Mouse (Mus musculus) cortical plate, adult 2 months (tissue): ENCODE results near the gene Vpreb3. TPM values are rescaled to one million over a fixed set of nuclear protein-coding genes. Genes with fewer than 3 reads are reported as not detected.
"Not testable (repeated sequence)": the region's sequence is repeated elsewhere in the genome, so short reads cannot be mapped to it uniquely, and the experiment has no call there.

ENCODE experiments used
- H3K27ac ChIP-seq: fragments of 200-500 bp; 2 replicates; pipeline ENCODE4 v1.5.1; 2012; ENCODE audit warnings: low read length, control low read depth, inconsistent platforms; ENCODE audit not compliant: insufficient read depth
- H3K4me1 ChIP-seq: fragments of 200-500 bp; 2 replicates; pipeline ENCODE4 v1.6.1; 2011; ENCODE audit warnings: low read length; ENCODE audit not compliant: control insufficient read depth, insufficient read depth
- H3K4me3 ChIP-seq: fragments of 200-500 bp; 2 replicates; pipeline ENCODE4 v1.5.1; 2011; ENCODE audit warnings: mild to moderate bottlenecking, low read length, control low read depth; ENCODE audit not compliant: insufficient read depth
- CTCF ChIP-seq: fragments of 200-500 bp; IDR thresholded peaks from 2 replicates; pipeline ENCODE4 v1.5.1; 2011; ENCODE audit warnings: mild to moderate bottlenecking, control low read depth, low read length; ENCODE audit not compliant: insufficient read depth; ENCODE audit errors: extremely low read depth
- POLR2A ChIP-seq: fragments of 200-500 bp; IDR thresholded peaks from 2 replicates; pipeline ENCODE4 v1.6.1; 2011; ENCODE audit warnings: mild to moderate bottlenecking, low read length, control low read depth; ENCODE audit not compliant: insufficient read depth; ENCODE audit errors: extremely low read depth
- polyA plus RNA-seq: library from polyadenylated mRNA; depleted of rRNA; stranded (reverse); fragments of >200 nt; gene quantifications from 2 replicates; pipeline ENCODE4 v1.2.3, GENCODE M21; 2012

The Vpreb3 gene
- polyA plus RNA-seq, 1 experiment, result not detected

DNA sequence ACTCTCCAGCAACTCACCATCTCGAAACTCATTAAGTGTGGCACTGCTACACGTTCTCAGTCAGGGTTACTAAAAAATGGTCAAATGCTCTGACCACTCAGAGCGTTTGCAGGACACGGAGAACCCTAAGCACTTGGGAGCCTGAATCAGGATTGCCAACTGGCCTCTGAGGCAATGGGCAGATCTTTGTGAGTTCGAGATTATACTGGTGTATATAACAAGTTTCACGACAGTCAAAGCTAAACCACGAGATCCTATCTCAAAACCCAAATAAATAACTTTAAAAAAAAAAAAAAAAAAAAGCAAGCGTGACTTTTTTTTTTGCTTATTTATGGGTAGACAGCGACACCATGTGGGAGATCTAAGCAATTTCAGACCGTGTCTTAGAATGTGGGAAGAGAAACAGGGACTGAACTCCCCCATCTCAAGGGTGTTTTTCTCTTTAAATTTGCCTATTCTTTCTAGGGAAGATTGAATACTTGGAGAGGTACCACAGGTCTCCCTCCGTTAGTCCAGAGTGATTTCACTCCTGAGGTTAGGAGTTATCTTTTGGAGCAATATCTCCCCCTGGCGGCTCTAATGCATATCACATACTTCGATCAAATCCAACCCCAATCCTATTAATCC is 8.7 kb downstream of the Vpreb3 start:
- Histone ChIP-seq H3K4me1 (peaks cover 2% of the 10 kb centered on the region; the same call in 1 of the 2 replicates), H3K27ac (no peak overlapping the region), H3K4me3 (peak overlapping the region; percentile 14)
- TF ChIP-seq CTCF (peak; percentile 40; the same call in 1 of the 2 replicates), POLR2A (no peak)

GRCm38 (mm10) chr10:75954381-75954811 is 11.5 kb downstream of the Vpreb3 start, which contains the start of gene Gm5134:
Gm5134 (plus strand) TSS chr10:75954514.
- H3K4me3 ChIP-seq, result no peak within 1 kb of the TSS
- no peak for TF ChIP-seq CTCF
- TF ChIP-seq POLR2A, result no peak
- H3K4me1 ChIP-seq, result peaks cover 2% of the 10 kb centered on the region; the same call in 1 of the 2 replicates
- H3K27ac ChIP-seq, result no peak within 1 kb of the TSS

- Histone ChIP-seq H3K4me1 (no peaks in the 10 kb centered on the region), H3K4me3 (no peak overlapping the region), H3K27ac (no peak overlapping the region)
- TF ChIP-seq CTCF (no peak), POLR2A (no peak)
Measured at GRCm38 (mm10) chr10:75973846-75974245, 31.0 kb downstream of the Vpreb3 start.

DNA sequence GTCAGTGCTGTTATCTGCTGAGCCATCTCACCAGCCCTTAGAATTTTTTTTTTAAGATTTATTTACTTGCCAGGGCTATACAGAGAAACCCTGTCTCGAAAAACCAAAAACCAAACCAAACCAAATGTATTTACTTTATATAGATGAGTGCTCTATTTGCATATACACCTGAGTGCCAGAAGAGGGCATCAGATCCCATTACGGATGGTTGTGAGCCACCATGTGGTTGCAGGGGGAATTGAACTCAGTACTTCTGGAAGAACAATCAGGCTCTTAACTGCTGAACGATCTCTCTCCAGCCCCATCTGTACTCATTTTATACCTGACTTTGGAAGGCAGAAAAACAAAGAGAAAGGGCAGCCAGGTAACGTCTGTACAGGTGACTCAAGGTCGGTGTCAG is 32.4 kb downstream of the Vpreb3 start:
- H3K4me3 ChIP-seq, result no peak overlapping the region
- no peaks in the 10 kb centered on the region for H3K4me1 ChIP-seq
- H3K27ac ChIP-seq, result no peak overlapping the region
- TF ChIP-seq POLR2A (no peak), CTCF (peak; percentile 50)

GRCm38 (mm10) chr10:75978119-75978834 is 35.4 kb downstream of the Vpreb3 start:
- Histone ChIP-seq H3K27ac (no peak overlapping the region), H3K4me3 (no peak overlapping the region)
- TF ChIP-seq CTCF (no peak), POLR2A (no peak)

GRCm38 (mm10) chr10:75978835-75979157 is 35.9 kb downstream of the Vpreb3 start:
- Histone ChIP-seq H3K27ac (no peak overlapping the region), H3K4me1 (no peaks in the 10 kb centered on the region)
- no peak for TF ChIP-seq CTCF
- no peak for TF ChIP-seq POLR2A

More at GRCm38 (mm10) chr10:75978119-75978834, 35.4 kb downstream of the Vpreb3 start:
- H3K4me1 ChIP-seq, result no peaks in the 10 kb centered on the region

DNA sequence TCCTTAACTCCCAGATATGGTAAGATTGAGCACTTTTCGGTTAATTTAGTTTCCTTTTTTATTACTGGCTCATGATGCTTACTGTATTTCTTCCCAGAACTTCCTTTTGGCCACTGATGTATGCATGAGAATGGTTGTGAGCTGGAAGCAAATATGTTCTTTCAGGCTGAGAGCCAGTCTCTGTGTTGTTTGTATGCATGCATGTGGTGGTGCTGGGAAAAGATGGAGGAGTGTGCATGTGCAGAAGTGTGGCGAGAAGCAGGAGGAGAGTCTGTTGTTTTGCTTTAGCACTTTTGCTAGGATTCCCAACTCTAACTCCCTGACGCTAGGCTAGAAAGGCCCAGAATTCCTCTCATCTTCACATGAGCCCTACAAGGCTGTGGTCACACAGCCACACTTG is 36.6 kb downstream of the Vpreb3 start:
- TF ChIP-seq POLR2A (no peak), CTCF (no peak)
- no peaks in the 10 kb centered on the region for H3K4me1 ChIP-seq
- no peak overlapping the region for H3K27ac ChIP-seq
- no peak overlapping the region for H3K4me3 ChIP-seq

More at GRCm38 (mm10) chr10:75978835-75979157, 35.9 kb downstream of the Vpreb3 start:
- H3K4me3 ChIP-seq, result no peak overlapping the region

DNA sequence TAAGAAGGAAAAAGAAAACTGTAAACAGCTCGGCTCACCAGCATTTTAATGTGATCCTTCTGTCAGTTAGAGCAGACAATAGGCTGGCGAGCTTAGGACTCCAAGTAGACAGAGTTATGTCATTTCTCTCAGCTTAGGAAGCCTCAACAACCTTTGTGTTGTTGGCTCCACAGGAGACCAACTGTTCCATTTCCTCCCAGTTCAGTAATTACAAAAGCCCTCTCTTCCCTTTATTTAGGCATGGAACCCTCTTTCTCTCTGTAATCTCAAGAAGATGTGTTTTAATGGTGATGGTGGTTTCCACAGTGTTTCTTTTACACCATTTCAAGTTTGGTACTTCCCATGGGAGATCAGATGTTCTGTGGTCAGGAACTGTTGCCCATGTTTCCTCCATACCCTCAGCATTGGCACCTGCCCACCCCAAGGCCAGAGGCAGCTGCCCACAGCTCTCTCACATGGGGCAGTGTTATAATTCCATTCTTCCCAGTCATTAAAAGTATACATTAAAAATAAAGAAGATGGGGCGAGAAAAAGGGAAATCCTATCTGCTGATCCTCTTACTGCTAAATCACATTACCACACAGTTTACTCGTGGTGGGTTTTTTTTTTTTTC is 47.7 kb downstream of the Vpreb3 start:
- no peaks in the 10 kb centered on the region for H3K4me1 ChIP-seq
- H3K27ac ChIP-seq, result no peak overlapping the region
- TF ChIP-seq POLR2A (no peak), CTCF (no peak)
- no peak overlapping the region for H3K4me3 ChIP-seq

GRCm38 (mm10) chr10:75993616-75994240 is 50.9 kb downstream of the Vpreb3 start:
- H3K4me3 ChIP-seq, result no peak overlapping the region
- no peaks in the 10 kb centered on the region for H3K4me1 ChIP-seq
- H3K27ac ChIP-seq, result no peak overlapping the region
- TF ChIP-seq CTCF (no peak), POLR2A (no peak)

- not testable (repeated sequence) for H3K27ac ChIP-seq, H3K4me1 ChIP-seq, H3K4me3 ChIP-seq
Measured at GRCm38 (mm10) chr10:75994531-75995210, 51.8 kb downstream of the Vpreb3 start.
